Comparison of ENCODE assay signal across 26 mouse cellular contexts in the genomic region with DNA sequence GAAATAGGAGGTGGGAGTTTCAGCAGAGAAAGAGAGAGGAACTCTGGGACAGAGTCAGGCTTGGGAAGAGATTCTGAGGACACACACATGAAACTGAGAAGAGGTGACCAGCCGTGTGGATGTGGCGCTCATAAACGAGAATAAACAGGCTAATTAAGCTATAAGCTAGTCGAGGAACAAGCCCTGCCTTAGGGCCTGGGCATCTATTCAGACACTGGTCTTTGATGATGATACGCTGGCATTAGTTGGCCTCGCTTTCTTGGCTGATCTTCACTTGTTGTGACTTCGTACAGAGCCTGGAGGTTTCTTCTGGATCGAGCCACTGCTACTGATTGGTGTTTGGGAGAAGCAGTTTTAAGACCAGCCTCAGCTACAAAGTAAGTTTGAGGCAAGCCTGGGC. TPM values are rescaled to one million over a fixed set of nuclear protein-coding genes. Genes with fewer than 3 reads are reported as not detected.
"Had no signal": no experiment of that assay in that cellular context is flagged by ENCODE, and none has a peak within 500 bp of the region (broad histone marks: within the 10 kb centered on the region; RNA-seq: fewer than 3 reads in every experiment).

No protein-coding gene starts in this region.

- H3K4me1 ChIP-seq: embryonic facial prominence, embryonic 12.5 days; embryonic facial prominence, embryonic 13.5 days; embryonic facial prominence, embryonic 15.5 days; forebrain, embryonic 15.5 days had no signal

- H3K4me3 ChIP-seq: embryonic facial prominence, embryonic 10.5 days; embryonic facial prominence, embryonic 12.5 days; embryonic facial prominence, embryonic 13.5 days; embryonic facial prominence, embryonic 15.5 days; erythroblast, embryonic 14.5 days; forebrain, embryonic 10.5 days; forebrain, embryonic 12.5 days; forebrain, embryonic 13.5 days; forebrain, embryonic 15.5 days; gastrocnemius, adult 2 months; heart, adult 2 months had no signal

- H3K9me3 ChIP-seq: embryonic facial prominence, embryonic 10.5 days; embryonic facial prominence, embryonic 12.5 days; embryonic facial prominence, embryonic 13.5 days; embryonic facial prominence, embryonic 15.5 days; forebrain, embryonic 10.5 days; forebrain, embryonic 12.5 days; forebrain, embryonic 13.5 days; forebrain, embryonic 15.5 days had no signal

- H3K27me3 ChIP-seq: embryonic facial prominence, embryonic 12.5 days; embryonic facial prominence, embryonic 13.5 days; embryonic facial prominence, embryonic 15.5 days; forebrain, embryonic 12.5 days; forebrain, embryonic 13.5 days; forebrain, embryonic 15.5 days had no signal

- DNase-seq: cerebellum, adult 2 months; cerebellum, adult 9-10 months; cerebellum, adult 9-11 months; cerebellum, postnatal 10 days; cerebellum, postnatal 14 days; cerebellum, postnatal 25 days; cerebellum, postnatal 36 days; embryo, embryonic 11 days; forebrain, postnatal 0 days; gastrocnemius, adult 2 months; gastrocnemius, postnatal 10 days; gastrocnemius, postnatal 14 days; gastrocnemius, postnatal 25 days; gastrocnemius, postnatal 36 days; heart, adult 11 months; heart, adult 18-20 months; heart, adult 2 months had no signal

- H3K27ac ChIP-seq: embryonic facial prominence, embryonic 10.5 days; embryonic facial prominence, embryonic 12.5 days; embryonic facial prominence, embryonic 13.5 days; embryonic facial prominence, embryonic 15.5 days; forebrain, embryonic 10.5 days; forebrain, embryonic 12.5 days; forebrain, embryonic 13.5 days; forebrain, embryonic 15.5 days; gastrocnemius, adult 2 months; heart, adult 2 months had no signal

RNA-seq across cellular contexts. Expression of a gene that starts 39.4 kb away (rescaled TPM):
- polyA plus RNA-seq: erythroblast, embryonic 14.5 days had no signal
